Mouse (Mus musculus) embryonic facial prominence, embryonic 15.5 days (tissue): ENCODE measurements around the gene Usf3. TPM values are rescaled to one million over a fixed set of nuclear protein-coding genes. Genes with fewer than 3 reads are reported as not detected.
A peak's percentile ranks its signal among the peaks of the same experiment; 100 is the strongest.

Experiments
- ATAC-seq: fragments of 200-750 bp; cut with Nextera tagmentation; 2 replicates; pipeline ENCODE4 v1.8.0; 2017; ENCODE audit warnings: low read depth, moderate TSS enrichment; ENCODE audit not compliant: insufficient number of reproducible peaks, low FRiP score, low TSS enrichment
- H3K27ac ChIP-seq: fragments of 300-500 bp; sonication (generic); replicated peaks from 2 replicates; pipeline ENCODE4 v1.5.1; 2015; ENCODE audit warnings: mild to moderate bottlenecking, inconsistent platforms
- H3K27me3 ChIP-seq: fragments of 300-500 bp; sonication (generic); 2 replicates; pipeline ENCODE4 v1.6.1; 2015; ENCODE audit warnings: inconsistent platforms
- H3K36me3 ChIP-seq: fragments of 300-500 bp; sonication (generic); 2 replicates; pipeline ENCODE4 v1.6.1; 2015; ENCODE audit warnings: mild to moderate bottlenecking, inconsistent platforms
- H3K4me1 ChIP-seq: fragments of 300-500 bp; sonication (generic); 2 replicates; pipeline ENCODE4 v1.6.1; 2015; ENCODE audit warnings: inconsistent platforms
- H3K4me2 ChIP-seq: fragments of 300-500 bp; sonication (generic); replicated peaks from 2 replicates; pipeline ENCODE4 v1.6.1; 2015; ENCODE audit warnings: mild to moderate bottlenecking, inconsistent platforms
- H3K4me3 ChIP-seq: fragments of 300-500 bp; sonication (generic); replicated peaks from 2 replicates; pipeline ENCODE4 v1.5.1; 2015; ENCODE audit warnings: mild to moderate bottlenecking, inconsistent platforms
- H3K9ac ChIP-seq: fragments of 300-500 bp; sonication (generic); 2 replicates; pipeline ENCODE4 v1.6.1; 2015; ENCODE audit warnings: inconsistent platforms
- H3K9me3 ChIP-seq: fragments of 300-500 bp; sonication (generic); replicated peaks from 2 replicates; pipeline ENCODE4 v1.6.1; 2016; ENCODE audit warnings: inconsistent platforms
- WGBS: fragments of 180-500 bp; shearing (Covaris S2); methylation state at CpG from one replicate; pipeline ENCODE4 v1.1.7; 2015; 5-methylcytosine and 5-hydroxymethylcytosine counted together
- polyA plus RNA-seq: library from polyadenylated mRNA; unstranded; fragments of >200 nt; fragmentation: Nextera tagmentation; extraction: Ambion mirVana; gene quantifications from 2 replicates; pipeline ENCODE4 v1.2.1, GENCODE M21; 2015

The Usf3 gene
- polyA plus RNA-seq = 2.3 and 2.7 TPM in 2 replicates

DNA sequence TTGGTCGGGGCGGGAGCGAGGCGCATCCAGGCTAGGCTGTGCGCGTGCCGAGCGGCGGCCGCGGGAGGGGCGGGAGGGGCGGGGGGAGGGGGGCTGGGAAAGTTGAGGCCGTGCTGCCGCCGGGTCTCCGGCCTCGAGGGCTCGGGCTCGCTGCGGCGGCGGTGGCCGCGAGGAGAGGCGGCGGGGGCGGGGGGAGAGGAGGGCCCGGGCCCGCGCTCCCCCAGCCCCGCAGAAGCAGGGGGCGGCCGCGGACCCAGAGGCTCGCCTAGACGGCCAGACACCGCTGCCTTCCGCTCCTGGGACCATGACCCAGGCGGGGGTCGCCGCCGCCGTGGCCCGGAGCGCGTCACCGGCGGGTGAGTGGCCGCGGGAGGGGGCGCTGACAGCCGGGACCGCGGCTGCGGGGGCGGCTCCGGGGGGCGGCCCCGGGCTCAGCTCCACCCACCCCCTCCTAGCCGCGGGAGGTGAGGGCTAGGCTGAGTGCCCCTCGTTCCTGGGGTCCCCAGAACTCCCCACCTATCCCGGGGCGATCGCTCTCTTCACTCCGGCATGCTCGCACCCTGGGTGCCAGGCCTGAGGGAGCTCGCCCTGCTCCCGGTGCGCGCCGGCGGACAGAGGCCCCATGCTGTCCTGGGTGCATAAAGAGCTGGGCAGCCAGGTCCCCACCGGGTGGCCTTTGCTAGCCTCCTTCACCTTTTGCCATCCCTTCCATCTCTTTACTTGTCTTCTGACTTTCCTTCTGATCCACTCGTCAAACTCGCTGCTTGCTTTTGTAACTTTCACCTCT, at the start of gene Usf3:
Gene Usf3 (plus strand): TSS at position 92 of the 787 bp plus-strand sequence.
- Histone ChIP-seq H3K27me3 (no peaks in the 10 kb centered on the region), H3K9ac (peak within 1 kb of the TSS; percentile 88), H3K4me2 (peak within 1 kb of the TSS; percentile 73), H3K9me3 (no peaks in the 10 kb centered on the region), H3K4me3 (peak within 1 kb of the TSS; percentile 82), H3K27ac (peak within 1 kb of the TSS; percentile 93), H3K36me3 (no peaks in the 10 kb centered on the region), H3K4me1 (0 out of 2 replicates have a peak, but pooled peaks cover 7% of the 10 kb centered on the region)
- under 1% methylated on average over 61 of the region's 77 CpGs for WGBS
- ATAC-seq = peak; percentile 74

DNA sequence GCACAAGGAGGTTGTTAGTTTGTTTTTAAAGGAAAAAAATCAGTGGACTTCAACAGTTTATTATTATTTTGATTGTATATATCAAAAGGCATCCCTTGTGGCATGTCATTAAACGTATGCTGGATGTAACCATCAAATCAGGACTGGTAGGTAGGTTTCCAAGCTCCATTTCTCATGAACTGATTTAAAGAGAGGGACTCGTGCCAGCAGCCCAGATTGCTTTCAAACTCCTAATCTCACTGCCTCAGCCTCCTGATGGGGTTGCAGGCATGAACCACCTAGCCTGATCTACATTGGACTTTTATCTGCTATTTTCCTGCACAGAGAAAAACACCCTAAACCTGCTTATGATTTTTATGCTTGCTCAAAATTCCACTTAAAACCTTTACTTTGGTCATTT, 49.3 kb upstream of the Usf3 start:
- Histone ChIP-seq H3K9me3 (no peaks in the 10 kb centered on the region), H3K4me1 (0 out of 2 replicates have a peak, but pooled peaks cover 2% of the 10 kb centered on the region), H3K9ac (no peak overlapping the region), H3K27ac (no peak overlapping the region), H3K36me3 (no peaks in the 10 kb centered on the region), H3K27me3 (no peaks in the 10 kb centered on the region), H3K4me2 (no peak overlapping the region), H3K4me3 (no peak overlapping the region)
- ATAC-seq = no peak
- WGBS = 68% methylated on average over 2 of the region's 2 CpGs

DNA sequence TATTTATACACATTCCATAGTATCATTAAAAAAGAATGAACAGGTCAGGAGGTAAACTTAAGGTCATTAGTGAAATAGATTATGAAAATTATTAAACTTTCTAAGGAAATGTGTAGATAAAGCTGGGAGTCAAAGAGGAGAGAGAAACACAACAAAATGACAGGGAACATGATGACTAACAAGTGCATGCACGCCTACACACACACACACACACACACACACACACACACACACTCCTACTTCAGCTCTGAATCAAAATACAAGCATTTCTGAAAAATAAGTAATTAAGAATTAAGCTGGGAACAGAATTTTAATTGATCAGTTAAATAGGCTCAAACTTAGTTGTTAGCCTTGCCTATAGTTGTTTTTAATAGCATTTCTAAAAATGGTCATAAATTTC, 48.3 kb upstream of the Usf3 start:
- Histone ChIP-seq H3K27ac (no peak overlapping the region), H3K4me2 (no peak overlapping the region), H3K4me3 (no peak overlapping the region), H3K27me3 (no peaks in the 10 kb centered on the region), H3K9ac (no peak overlapping the region), H3K36me3 (no peaks in the 10 kb centered on the region), H3K9me3 (no peaks in the 10 kb centered on the region), H3K4me1 (0 out of 2 replicates have a peak, but pooled peaks cover 2% of the 10 kb centered on the region)
- no peak for ATAC-seq
- 62% methylated on average over 1 of the region's 1 CpGs for WGBS

DNA sequence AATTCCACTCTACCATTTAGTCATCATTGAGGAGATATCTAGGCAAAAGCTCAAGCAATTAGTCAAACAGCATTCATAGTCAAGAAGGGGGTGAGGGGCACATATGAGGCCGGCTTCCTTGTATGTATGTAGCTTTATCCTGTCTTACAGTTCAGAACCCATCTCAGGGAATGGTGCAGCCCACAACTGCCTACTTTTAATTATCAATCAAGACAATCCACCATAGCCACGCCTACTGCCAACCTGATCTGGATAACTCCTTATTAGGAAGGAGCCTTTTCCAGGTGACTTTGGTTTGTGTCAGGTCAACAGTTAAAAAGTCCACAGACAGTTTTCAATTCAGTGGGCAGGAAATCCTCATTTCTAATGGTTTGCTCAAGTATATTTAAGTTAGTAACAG, 47.6 kb upstream of the Usf3 start:
- H3K4me3 ChIP-seq = no peak overlapping the region
- H3K4me2 ChIP-seq = no peak overlapping the region
- H3K36me3 ChIP-seq = no peaks in the 10 kb centered on the region
- H3K9me3 ChIP-seq = no peaks in the 10 kb centered on the region
- no peak overlapping the region for H3K27ac ChIP-seq
- ATAC-seq = no peak
- H3K27me3 ChIP-seq = no peaks in the 10 kb centered on the region
- WGBS = 83% methylated on average over 2 of the region's 2 CpGs
- H3K9ac ChIP-seq = no peak overlapping the region
- H3K4me1 ChIP-seq = 0 out of 2 replicates have a peak, but pooled peaks cover 2% of the 10 kb centered on the region

DNA sequence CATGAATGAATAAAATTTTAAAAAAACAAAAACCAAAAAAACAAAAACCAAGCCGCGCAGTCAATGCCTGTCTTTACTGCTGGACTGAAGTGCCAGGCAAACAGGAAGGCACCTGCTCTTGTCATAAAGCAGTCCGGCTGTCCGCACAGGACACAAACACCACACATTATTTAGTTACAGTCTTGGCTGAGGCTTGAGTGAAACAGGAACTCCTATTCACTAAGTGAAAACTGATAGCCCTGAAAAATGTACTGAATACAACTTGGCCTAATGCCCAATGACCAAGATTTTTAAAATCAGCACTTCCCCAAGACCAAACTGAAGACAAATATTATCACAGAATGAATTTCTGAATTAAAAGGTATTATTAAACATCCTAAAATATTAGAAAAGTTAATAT, 46.6 kb upstream of the Usf3 start:
- Histone ChIP-seq H3K4me1 (0 out of 2 replicates have a peak, but pooled peaks cover 2% of the 10 kb centered on the region), H3K27me3 (no peaks in the 10 kb centered on the region), H3K27ac (no peak overlapping the region), H3K9me3 (no peaks in the 10 kb centered on the region), H3K36me3 (no peaks in the 10 kb centered on the region), H3K9ac (no peak overlapping the region), H3K4me3 (no peak overlapping the region), H3K4me2 (no peak overlapping the region)
- 64% methylated on average over 4 of the region's 4 CpGs for WGBS
- ATAC-seq = peak; percentile 47

DNA sequence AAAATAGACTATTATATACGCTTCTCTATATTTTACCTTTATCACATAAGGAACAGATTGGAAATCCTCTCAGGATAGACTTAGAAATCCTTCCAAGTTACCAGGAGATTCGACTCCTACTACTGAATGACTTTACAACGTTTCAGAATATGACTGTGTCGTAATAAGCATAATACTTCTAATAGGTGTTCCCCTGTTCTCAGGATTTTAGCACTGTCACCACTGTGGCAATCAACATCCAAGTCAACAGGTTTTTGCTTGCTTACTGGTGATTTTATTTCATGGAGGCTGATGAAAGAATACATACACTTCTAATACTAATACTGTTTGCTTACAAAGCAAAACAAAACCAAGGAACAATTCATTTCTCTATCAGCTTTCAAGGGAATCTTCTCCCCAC, 40.7 kb upstream of the Usf3 start:
- H3K9ac ChIP-seq = no peak overlapping the region
- 0 out of 2 replicates have a peak, but pooled peaks cover 4% of the 10 kb centered on the region for H3K4me1 ChIP-seq
- no peaks in the 10 kb centered on the region for H3K27me3 ChIP-seq
- 70% methylated on average over 4 of the region's 4 CpGs for WGBS
- no peaks in the 10 kb centered on the region for H3K9me3 ChIP-seq
- no peak overlapping the region for H3K27ac ChIP-seq
- H3K36me3 ChIP-seq = no peaks in the 10 kb centered on the region
- no peak overlapping the region for H3K4me2 ChIP-seq
- no peak for ATAC-seq
- no peak overlapping the region for H3K4me3 ChIP-seq

DNA sequence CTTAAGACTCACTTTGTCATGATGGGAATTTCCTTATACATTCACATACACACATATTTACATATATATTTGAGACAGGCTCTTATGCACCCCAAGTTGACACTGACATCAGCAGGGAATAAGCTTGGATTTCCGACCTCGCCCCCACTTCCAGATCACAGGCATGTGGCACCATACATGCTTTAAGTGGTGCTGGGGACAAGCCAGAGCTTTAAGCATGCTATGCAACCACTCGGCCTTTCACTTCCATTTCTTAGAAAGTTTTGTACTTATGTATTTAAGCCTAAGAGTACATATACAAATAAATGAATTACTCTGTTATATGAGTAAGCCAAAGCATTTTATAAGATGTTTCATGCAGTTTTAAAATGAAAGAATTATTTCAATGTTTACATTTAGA, 39.9 kb upstream of the Usf3 start:
- Histone ChIP-seq H3K9ac (no peak overlapping the region), H3K27ac (no peak overlapping the region), H3K27me3 (no peaks in the 10 kb centered on the region), H3K4me1 (peaks cover 4% of the 10 kb centered on the region; the same call in 1 of the 2 replicates), H3K9me3 (no peaks in the 10 kb centered on the region), H3K36me3 (no peaks in the 10 kb centered on the region), H3K4me2 (no peak overlapping the region), H3K4me3 (no peak overlapping the region)
- WGBS = 80% methylated on average over 3 of the region's 3 CpGs
- ATAC-seq = no peak

DNA sequence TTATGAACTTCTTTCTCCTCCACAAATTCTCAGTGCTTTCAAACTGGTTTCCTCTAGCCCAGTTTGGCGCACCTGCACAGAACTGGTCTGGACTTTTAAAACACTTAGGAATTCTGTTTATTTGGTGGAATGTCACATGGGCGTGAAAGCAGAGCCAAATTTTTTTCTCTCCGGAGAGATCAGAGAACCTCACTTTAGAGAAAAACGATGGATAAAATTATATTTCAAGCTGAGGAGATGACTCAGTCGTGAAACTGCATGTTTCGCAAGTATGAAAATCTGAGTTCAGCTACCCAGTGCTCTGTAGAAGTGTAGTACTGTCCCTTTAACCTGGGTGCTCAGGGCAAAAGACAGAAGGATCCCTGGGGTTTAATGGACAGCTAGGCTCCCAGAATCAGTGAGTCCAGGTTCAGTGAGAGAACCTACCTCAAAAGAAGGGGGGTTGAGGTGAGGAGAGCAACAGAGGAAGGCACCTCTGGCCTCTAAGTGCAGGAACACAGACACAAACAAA, 36.5 kb upstream of the Usf3 start:
- Histone ChIP-seq H3K9ac (no peak overlapping the region), H3K36me3 (no peaks in the 10 kb centered on the region), H3K9me3 (no peaks in the 10 kb centered on the region), H3K27ac (no peak overlapping the region), H3K27me3 (no peaks in the 10 kb centered on the region), H3K4me3 (no peak overlapping the region), H3K4me1 (peaks cover 6% of the 10 kb centered on the region), H3K4me2 (no peak overlapping the region)
- WGBS = 74% methylated on average over 6 of the region's 6 CpGs
- no peak for ATAC-seq

DNA sequence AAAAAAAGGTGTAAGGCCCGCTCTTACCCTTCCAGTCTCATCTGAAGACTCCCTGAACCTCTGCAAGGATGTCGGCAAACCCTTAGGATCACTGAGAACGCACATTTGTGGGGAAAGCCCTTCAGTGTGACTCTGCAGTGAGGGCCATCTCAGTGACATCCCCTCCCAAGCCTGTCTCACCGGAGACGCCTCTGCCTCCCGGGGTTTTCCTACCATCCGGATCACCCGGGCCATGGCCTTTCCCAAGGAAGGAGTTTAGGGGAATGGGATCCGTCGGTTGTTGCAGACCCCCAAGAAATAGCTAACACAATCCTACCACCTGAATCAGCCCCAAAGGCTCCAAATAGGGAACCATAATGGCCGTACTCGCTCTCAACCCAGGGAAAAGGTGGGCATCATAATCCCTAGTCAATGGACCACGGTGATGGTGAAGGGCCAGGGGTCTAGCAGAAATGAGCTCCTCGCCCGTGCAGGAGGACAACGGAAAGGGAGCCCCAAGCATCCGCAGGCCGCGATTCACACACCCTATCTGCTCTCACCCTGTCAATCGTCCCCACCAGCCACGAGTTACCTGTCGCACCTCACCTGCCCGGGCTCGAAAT, 34.6 kb upstream of the Usf3 start:
- Histone ChIP-seq H3K9me3 (no peaks in the 10 kb centered on the region), H3K27ac (peak overlapping the region; percentile 99), H3K4me1 (peaks cover 8% of the 10 kb centered on the region), H3K4me3 (peak overlapping the region; percentile 98), H3K9ac (peak overlapping the region; percentile 93), H3K36me3 (no peaks in the 10 kb centered on the region), H3K4me2 (peak overlapping the region; percentile 88), H3K27me3 (no peaks in the 10 kb centered on the region)
- under 1% methylated on average over 24 of the region's 24 CpGs for WGBS
- ATAC-seq = peak; percentile 7; the same call in 1 of the 2 replicates

DNA sequence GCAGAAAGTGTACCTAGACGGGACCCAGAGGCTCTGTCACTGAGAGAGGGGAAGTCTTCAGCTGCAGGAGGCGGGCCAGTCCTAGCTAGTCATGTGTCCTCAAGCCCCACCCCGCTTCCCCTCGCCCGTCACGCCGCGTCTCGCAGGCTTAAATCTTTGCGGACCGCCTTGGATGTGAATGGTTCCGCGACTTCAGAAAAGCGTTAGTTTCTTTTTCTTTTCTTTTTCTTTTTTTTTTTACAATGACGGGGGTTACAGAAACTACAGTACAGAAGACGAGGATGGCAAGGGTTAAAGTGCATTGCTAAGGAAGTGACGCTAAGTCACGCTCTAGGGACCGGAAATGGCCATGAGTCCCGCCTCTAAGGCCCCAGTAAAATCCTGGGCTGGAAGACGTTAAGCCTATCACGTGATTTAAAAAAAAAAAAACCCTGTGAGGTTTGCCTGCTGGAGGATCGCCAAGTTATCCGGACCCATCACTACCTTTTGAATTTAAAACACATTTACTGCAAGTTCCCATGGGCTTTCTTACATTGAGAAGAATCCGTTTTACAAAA, 34.0 kb upstream of the Usf3 start:
- Histone ChIP-seq H3K27me3 (no peaks in the 10 kb centered on the region), H3K36me3 (no peaks in the 10 kb centered on the region), H3K27ac (peak overlapping the region; percentile 99), H3K4me3 (peak overlapping the region; percentile 98), H3K4me2 (peak overlapping the region; percentile 88), H3K9ac (peak overlapping the region; percentile 93), H3K9me3 (no peaks in the 10 kb centered on the region), H3K4me1 (peaks cover 8% of the 10 kb centered on the region)
- under 1% methylated on average over 25 of the region's 25 CpGs for WGBS
- ATAC-seq = peak; percentile 91

DNA sequence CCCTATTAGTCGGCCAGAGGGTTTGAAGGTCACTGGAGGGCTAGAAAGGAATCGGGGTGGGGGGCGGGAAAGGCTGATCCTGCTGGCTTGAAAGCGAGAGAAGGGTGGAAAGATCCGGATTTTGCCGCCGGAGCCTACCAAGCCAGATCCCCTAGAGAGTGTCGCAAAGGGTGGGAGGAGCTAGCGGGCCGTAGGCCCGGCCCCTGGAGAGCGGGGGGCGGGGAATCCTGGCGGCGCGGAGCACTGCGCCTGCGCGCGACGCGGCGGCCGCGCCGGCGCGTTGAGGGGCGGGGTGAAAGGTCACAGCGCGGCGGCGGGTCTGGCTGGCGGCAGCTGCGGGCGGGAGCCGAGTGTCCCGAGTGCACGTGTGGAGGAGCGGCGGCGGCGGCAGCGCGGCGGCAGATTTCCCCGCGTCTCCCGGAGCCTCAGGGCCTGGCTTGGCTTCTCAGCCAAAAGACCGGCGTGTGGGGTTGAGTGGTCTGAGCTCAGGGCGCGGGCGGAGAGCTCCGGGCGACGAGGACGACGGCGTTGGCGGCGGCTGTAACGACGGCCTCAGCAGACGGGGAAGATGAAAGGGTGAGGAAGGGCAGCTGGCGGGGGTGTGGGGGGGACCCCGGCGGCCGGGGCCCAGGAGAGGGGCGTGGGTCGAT, 33.4 kb upstream of the Usf3 start, which contains the start of the genes Atp6v1a and Naa50:
Gene Atp6v1a (minus strand): TSS at position 170 of the 650 bp plus-strand sequence.
Gene Naa50 (plus strand): TSS at position 295 of the 650 bp plus-strand sequence.
- Histone ChIP-seq H3K9me3 (no peaks in the 10 kb centered on the region), H3K4me1 (peaks cover 8% of the 10 kb centered on the region), H3K4me3 (peak within 1 kb of the TSS; percentile 98), H3K36me3 (no peaks in the 10 kb centered on the region), H3K9ac (peak within 1 kb of the TSS; percentile 93), H3K4me2 (peak within 1 kb of the TSS; percentile 88), H3K27me3 (no peaks in the 10 kb centered on the region), H3K27ac (peak within 1 kb of the TSS; percentile 99)
- ATAC-seq = peak; percentile 90
- under 1% methylated on average over 70 of the region's 71 CpGs for WGBS
